Mouse (Mus musculus): ENCODE results near the gene Clec1b. TPM values are rescaled to one million over a fixed set of nuclear protein-coding genes. Genes with fewer than 3 reads are reported as not detected.

The Clec1b gene
- polyA plus RNA-seq, 2 experiments from 2014 or later: 0.56 TPM; not detected in 1

DNA sequence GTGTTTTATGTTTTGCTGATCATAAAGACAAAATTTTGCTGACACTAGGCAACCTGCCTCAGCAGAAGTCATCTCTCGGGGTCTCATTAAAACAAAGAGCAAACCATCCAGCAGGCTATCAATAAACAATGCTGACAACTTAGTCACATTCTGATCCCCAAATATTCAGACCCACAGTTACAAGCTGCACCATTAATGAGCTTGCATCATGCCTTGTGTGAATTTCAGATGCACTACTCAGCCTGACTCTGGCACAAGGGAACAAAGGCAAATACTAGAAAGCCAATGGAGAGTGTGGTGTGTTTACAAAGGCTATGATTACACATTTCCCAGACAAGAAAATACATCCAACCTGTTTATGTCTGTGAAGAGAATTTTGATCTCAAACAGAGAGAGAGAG, 17.1 kb downstream of the Clec1b start:
- no peak for ATAC-seq

DNA sequence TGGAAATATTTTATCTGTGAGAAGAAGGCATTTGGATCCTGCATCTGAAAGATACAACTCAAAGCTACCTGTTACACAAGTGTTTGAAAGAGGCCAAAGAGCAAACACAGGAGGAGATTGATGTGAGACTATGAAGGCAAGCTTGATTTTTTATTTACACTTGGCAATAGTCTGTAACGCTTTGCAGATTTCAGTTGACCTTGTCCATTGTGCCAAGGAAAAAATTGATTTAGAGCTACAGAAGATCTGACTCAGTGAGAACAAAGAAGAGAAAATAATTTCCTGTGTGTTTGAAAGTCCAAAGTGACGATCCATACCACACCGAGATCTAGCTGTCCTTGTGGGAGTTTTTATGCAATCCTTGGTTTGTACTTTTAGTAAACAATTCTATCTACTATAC, 25.2 kb downstream of the Clec1b start:
- no peak for ATAC-seq

DNA sequence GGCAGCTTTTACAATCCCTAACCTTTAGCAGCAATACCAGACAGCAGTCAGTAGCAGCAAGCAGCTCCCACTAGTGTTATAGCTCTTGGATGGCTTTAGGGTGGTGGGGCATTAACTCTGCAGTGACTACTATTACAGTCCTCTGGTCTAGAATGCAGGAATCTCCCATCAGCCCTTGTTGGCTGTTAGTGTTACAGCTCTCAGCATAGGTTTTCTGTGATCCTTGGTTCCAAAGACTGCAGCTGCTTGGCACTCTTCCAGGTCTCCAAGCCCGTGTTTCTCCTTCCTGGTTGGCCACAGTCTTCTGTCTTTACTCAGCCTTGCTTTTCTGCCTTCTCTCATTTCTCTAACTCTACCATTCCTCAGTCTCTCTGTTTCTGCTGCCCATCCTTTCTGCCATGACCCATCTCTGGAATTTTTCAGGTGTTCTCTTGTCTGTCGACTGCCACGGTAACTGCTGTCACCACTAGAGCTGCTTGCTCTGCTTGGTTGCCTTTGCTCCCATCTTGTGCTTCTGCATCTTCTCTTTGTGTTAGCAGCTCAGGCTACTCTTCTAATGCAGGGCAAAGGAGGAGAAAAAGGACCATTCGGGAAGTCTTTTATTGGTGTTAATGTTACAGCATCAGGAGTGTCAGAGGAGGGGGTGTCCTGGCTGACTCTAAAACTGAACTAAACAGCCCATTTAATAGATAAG, 26.1 kb downstream of the Clec1b start:
- ATAC-seq: no peak

DNA sequence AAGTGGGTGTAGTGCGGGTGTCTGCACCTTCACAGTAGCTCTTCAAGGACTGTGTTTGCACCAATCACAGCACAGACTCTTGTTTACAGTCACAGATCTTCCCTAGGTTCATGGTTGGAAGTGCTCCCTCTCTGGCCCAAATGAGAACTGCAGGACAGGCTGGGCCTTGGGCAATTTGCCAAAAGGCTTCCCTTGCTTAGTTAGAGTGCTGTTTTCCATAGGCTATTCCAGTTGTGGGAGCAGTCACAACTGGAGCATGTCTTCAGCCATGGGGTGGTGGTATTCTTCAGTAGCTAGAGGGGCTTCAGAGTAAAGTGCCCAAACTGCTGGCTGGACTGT, 26.6 kb downstream of the Clec1b start:
- ATAC-seq: peak; percentile 69

DNA sequence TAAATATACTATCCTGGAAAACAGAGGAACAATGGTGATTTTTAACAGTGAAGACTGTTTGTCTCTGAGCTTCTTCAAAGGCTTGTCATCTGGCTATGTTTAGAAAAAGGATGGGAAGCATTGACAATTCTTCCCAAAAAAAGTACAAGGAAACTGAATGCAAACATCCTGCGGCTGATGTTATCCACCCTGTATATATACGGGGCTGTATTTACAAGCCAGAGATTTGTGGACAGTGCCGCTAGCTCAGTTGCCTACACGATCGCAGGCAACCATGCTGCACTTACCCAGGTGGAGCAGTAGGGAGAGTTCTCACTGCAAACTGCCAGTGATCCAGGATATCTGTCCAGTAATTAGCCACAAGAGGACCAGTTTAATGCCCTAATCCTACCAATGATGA, 28.1 kb downstream of the Clec1b start:
- ATAC-seq: no peak

DNA sequence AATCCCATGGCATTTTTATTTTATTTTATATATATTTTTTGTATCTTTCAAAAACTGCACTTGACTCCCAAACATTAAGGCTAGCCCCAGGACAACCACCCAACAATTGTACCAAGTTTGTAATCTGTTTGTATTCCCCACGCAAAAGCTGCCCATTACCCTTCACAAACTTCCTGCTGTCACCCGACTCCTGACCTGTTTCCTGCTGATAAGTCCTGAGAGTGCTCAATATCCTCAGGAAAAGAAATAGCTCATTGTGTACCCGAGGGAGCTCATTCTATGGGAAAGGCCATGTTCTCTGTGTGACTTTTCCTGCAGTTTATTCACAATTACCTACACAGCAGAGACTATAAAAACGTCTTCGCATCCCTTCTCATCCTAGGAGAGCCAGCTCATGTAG, 28.7 kb downstream of the Clec1b start:
- no peak for ATAC-seq

DNA sequence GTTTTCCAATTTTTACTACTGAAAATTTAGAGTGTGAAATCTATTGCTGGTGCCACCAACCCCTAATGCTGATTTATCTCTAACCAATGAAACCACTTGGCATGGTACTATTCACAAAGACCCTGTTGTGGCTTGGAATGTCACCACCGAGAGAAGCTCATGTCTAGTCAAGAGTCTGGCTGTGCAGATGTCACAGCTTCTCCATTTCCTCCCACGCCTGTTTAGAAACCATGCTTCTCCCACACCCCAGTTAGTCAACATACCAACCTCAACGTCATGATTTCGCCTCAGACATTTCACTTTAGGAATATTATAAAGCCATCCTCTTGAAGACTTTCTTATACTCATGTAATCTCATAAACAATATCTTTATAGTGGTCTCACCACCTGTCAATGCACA, 30.2 kb downstream of the Clec1b start:
- no peak for ATAC-seq

DNA sequence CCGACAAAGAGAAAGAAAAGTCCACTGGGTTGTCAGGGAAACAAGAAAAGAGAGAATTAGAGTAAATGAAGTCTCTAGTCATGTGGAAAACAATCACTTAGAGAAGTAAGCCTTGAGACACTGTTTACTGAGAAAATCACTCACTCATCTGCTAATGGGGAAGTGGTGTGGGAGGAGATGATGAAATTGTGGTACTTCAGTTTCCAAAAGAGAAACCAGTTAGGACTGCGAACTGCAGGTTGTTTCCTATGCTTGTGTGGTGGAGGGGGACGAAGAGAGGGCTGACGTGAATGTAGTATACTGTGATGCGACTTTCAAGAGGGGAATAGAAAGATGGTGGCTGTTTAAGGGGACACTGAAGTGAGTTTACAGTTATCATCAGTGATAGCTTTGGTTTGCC, 37.1 kb downstream of the Clec1b start:
- ATAC-seq: peak; percentile 96

DNA sequence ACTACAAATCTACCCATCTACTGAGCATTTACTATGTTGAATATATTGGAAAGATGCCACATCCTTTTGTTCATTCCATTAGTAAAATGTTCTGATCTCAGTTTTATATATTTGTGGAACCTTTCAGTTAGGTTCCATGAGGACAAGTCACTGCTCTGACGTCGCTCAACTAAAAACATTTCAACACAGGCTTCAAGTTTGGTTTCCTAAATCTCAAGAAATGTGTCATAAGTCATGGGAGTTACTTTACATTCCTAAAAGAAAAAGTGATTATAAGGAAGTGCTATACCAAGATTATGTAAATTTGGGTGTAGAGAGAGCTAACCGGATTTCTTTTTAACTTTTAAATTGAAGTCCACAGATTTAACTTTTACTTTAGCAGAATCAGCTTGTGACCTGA, 38.9 kb downstream of the Clec1b start:
- no peak for ATAC-seq

DNA sequence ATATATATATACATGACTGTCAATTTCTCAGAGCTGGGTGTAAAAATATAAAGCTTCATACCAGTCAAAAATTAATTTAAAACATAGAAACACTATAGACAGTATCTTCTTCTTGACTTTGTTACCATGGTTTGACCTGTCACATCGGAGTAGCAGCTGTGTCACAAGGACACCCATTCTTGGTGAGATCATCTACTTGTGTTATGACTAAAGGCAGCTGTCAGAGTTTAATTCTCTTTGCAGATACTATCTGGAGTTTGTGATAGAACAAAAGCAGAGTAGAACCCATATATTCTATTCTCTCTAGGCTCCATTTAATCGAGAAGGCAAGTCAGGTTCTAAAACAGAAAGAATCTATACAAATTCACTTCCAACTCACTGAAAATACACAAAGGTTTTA, 40.9 kb downstream of the Clec1b start:
- ATAC-seq: no peak

DNA sequence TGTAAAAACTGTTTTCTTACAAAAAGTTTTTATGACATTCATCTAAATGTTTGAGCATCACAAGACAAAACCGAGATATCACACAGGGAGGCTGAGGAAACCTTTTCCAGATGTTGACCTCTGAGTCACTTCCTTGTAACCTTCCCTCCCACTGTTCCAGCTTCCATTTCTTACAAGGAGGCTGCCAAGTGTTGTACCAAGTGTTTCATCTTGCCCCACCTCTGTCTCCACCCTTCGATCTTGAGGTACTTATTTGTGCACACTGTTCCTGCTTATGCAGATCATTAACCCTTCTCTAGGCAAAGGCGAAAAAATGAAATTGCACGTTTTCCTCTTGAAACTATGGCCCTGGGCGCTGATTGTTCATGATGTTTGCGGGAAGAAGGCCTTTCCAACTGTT, 52.6 kb downstream of the Clec1b start:
- no peak for ATAC-seq

DNA sequence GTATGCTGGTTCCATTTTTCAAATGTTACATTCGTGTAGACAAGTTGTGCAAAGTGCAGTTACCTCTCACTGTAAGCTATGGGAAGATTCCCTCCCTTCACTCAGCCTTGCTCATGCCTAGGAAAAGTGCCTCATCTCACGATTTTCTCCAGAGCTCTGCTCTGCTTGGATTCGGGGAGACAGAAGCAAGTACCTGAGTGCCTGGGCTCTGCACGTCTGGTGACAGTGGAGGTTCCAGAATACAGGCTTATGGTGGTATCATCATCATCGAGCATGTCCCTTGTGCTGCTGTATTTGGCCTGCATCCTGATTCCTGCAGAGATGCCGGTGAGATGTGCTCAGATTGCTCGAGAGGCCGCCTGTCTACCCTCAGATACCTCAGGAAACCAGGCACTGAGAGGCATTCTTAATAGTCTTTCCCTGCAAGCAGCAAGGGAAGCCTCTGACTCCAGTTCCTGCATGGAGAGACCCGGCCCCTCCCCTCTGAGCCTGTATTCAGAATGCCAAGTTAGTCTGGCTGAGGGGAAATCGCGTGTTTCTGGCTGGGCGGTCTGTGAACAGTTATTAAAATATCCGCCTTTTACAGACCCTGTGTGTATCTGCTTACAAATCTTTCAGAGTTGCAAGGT, 54.4 kb downstream of the Clec1b start, which contains the start of gene Clec1a:
Gene Clec1a, minus strand, starts transcription at position 590 of the 629 bp plus-strand sequence.
- ATAC-seq: no peak

Other genes starting within 250 kb of the Clec1b start
- gene Clec2d, start 216.7 kb upstream of the Clec1b start, polyA plus RNA-seq (2017; shearing (Covaris generic)): 10 to 100 TPM in 1 of 2 experiments, 1 to 10 TPM in 1; 7.8 to 11.7 TPM
- gene Cd69, start 121.9 kb upstream of the Clec1b start, polyA plus RNA-seq (2017; shearing (Covaris generic)): 100 to 1,000 TPM; 220 to 231 TPM
- gene 4922502D21Rik, start 65.5 kb upstream of the Clec1b start, polyA plus RNA-seq (2017; shearing (Covaris generic)): not detected
- 1 to 10 TPM; 1.3 to 1.4 TPM for gene Clec12a, start 54.6 kb upstream of the Clec1b start, polyA plus RNA-seq (2017; shearing (Covaris generic))
- gene Clec12b, start 11.4 kb upstream of the Clec1b start, polyA plus RNA-seq (2017; shearing (Covaris generic)): not detected
- not detected for gene Clec9a, start 11.6 kb downstream of the Clec1b start, polyA plus RNA-seq (2017; shearing (Covaris generic))
- gene Clec1a, start 54.7 kb downstream of the Clec1b start, polyA plus RNA-seq (2017; shearing (Covaris generic)): not detected
- under 1 TPM in 1 of 2 experiments, not detected in 1; 0.16 TPM for gene Olr1, start 109.9 kb downstream of the Clec1b start, polyA plus RNA-seq (2017; shearing (Covaris generic))
- not detected for gene Tmem52b, start 115.3 kb downstream of the Clec1b start, polyA plus RNA-seq (2017; shearing (Covaris generic))
- 10 to 100 TPM in 1 of 2 experiments, 1 to 10 TPM in 1; 6.9 to 13.7 TPM for gene Gabarapl1, start 135.9 kb downstream of the Clec1b start, polyA plus RNA-seq (2017; shearing (Covaris generic))
- under 1 TPM in 1 of 2 experiments, not detected in 1; 0.35 TPM for gene Klre1, start 180.6 kb downstream of the Clec1b start, polyA plus RNA-seq (2017; shearing (Covaris generic))
- gene Klrd1, start 194.5 kb downstream of the Clec1b start, polyA plus RNA-seq (2017; shearing (Covaris generic)): not detected
- gene Klrk1, start 226.6 kb downstream of the Clec1b start, polyA plus RNA-seq (2017; shearing (Covaris generic)): under 1 TPM; 0.39 to 0.49 TPM
- not detected for gene Klrc3, start 246.0 kb downstream of the Clec1b start, polyA plus RNA-seq (2017; shearing (Covaris generic))

Data from CD4-positive, CD25-positive, alpha-beta regulatory T cell, adult 4 months (primary cell).